Mouse (Mus musculus): Measurements from ENCODE around the gene Abo.
"Not testable (repeated sequence)": the region's sequence is repeated elsewhere in the genome, so short reads cannot be mapped to it uniquely, and the experiment has no call there.

The Abo gene

GRCm38 (mm10) chr2:26886170-26886569, 21.4 kb upstream of the Abo start:
- in situ Hi-C loops (cut with MboI, MseI), result not testable (repeated sequence)

- in situ Hi-C loops (cut with MboI, MseI), result not testable (repeated sequence)
These were observed 20.8 kb upstream of the Abo start for GRCm38 (mm10) chr2:26885541-26885940.

GRCm38 (mm10) chr2:26878571-26878970, 13.8 kb upstream of the Abo start:
- in situ Hi-C loops (cut with MboI, MseI), result no loop called here

GRCm38 (mm10) chr2:26870666-26871065, 5.9 kb upstream of the Abo start:
- in situ Hi-C loops (cut with MboI, MseI), result no loop called here

- in situ Hi-C loops (cut with MboI, MseI), result no loop called here
These were observed 1.9 kb downstream of the Abo start for GRCm38 (mm10) chr2:26862856-26863255.

GRCm38 (mm10) chr2:26847706-26848105, 17.1 kb downstream of the Abo start:
- in situ Hi-C loops (cut with MboI, MseI), result no loop called here

- in situ Hi-C loops (cut with MboI, MseI), result no loop called here
These were observed 32.3 kb downstream of the Abo start for GRCm38 (mm10) chr2:26832478-26832877.

- in situ Hi-C loops (cut with MboI, MseI), result no loop called here
These were observed 36.7 kb downstream of the Abo start for GRCm38 (mm10) chr2:26828047-26828446.

- in situ Hi-C loops (cut with MboI, MseI), result no loop called here
These were observed 37.4 kb downstream of the Abo start for GRCm38 (mm10) chr2:26827261-26827975.

Data from T-helper 17 cell (primary cell).